Mouse (Mus musculus): Measurements from ENCODE around the gene Plekhg5. TPM values are rescaled to one million over a fixed set of nuclear protein-coding genes. Genes with fewer than 3 reads are reported as not detected.
A peak's percentile ranks its signal among the peaks of the same experiment; 100 is the strongest.

Gene Plekhg5
- total RNA-seq, 2 experiments from 2014 or later: 22.2 to 31.9 TPM

- no peak for DNase-seq (ENCODE audit: low spot score in 2 of 2)
Observed at GRCm38 (mm10) chr4:152069245-152069644, 3.1 kb upstream of the Plekhg5 start.

- DNase-seq (ENCODE audit: low spot score in 2 of 2): no peak
Observed at GRCm38 (mm10) chr4:152070494-152071396, 1.6 kb upstream of the Plekhg5 start.

GRCm38 (mm10) chr4:152072655-152073054 lies 357 bp downstream of the Plekhg5 start:
- no peak for DNase-seq (ENCODE audit: low spot score in 2 of 2)

- DNase-seq (ENCODE audit: low spot score in 2 of 2): no peak
Observed at GRCm38 (mm10) chr4:152073715-152074114, 1.4 kb downstream of the Plekhg5 start.

- DNase-seq (ENCODE audit: low spot score in 2 of 2): no peak
Observed at GRCm38 (mm10) chr4:152074548-152074947, 2.2 kb downstream of the Plekhg5 start.

GRCm38 (mm10) chr4:152077191-152077590 lies 4.9 kb downstream of the Plekhg5 start:
- peak in 1 of 2 experiments; percentile 8 for DNase-seq (ENCODE audit: low spot score in 2 of 2)

- peak in 1 of 2 experiments; percentile 58 for DNase-seq (ENCODE audit: low spot score in 2 of 2)
Observed at GRCm38 (mm10) chr4:152078105-152078530, 5.8 kb downstream of the Plekhg5 start.

- no peak for DNase-seq (ENCODE audit: low spot score in 2 of 2)
Observed at GRCm38 (mm10) chr4:152079261-152079660, 7.0 kb downstream of the Plekhg5 start.

GRCm38 (mm10) chr4:152079931-152080330 lies 7.6 kb downstream of the Plekhg5 start:
- DNase-seq (ENCODE audit: low spot score in 2 of 2): no peak

GRCm38 (mm10) chr4:152083611-152084220 lies 11.4 kb downstream of the Plekhg5 start:
- no peak for DNase-seq (ENCODE audit: low spot score in 2 of 2)

- DNase-seq (ENCODE audit: low spot score in 2 of 2): no peak
Observed at GRCm38 (mm10) chr4:152084616-152085015, 12.3 kb downstream of the Plekhg5 start.

GRCm38 (mm10) chr4:152086505-152087210 lies 14.4 kb downstream of the Plekhg5 start:
- peak; percentile 63 to 70 for DNase-seq (ENCODE audit: low spot score in 2 of 2)

GRCm38 (mm10) chr4:152087211-152088081 lies 15.1 kb downstream of the Plekhg5 start:
- DNase-seq (ENCODE audit: low spot score in 2 of 2): peak in 1 of 2 experiments; percentile 31

GRCm38 (mm10) chr4:152088133-152088532 lies 15.8 kb downstream of the Plekhg5 start:
- DNase-seq (ENCODE audit: low spot score in 2 of 2): no peak

- DNase-seq (ENCODE audit: low spot score in 2 of 2): no peak
Observed at GRCm38 (mm10) chr4:152088556-152089120, 16.3 kb downstream of the Plekhg5 start.

GRCm38 (mm10) chr4:152090191-152090590 lies 17.9 kb downstream of the Plekhg5 start:
- no peak for DNase-seq (ENCODE audit: low spot score in 2 of 2)

GRCm38 (mm10) chr4:152092751-152093293 lies 20.5 kb downstream of the Plekhg5 start:
- no peak for DNase-seq (ENCODE audit: low spot score in 2 of 2)

GRCm38 (mm10) chr4:152094233-152094632 lies 21.9 kb downstream of the Plekhg5 start:
- DNase-seq (ENCODE audit: low spot score in 2 of 2): no peak

GRCm38 (mm10) chr4:152095937-152096910 lies 23.9 kb downstream of the Plekhg5 start:
- peak in 1 of 2 experiments; percentile 83 for DNase-seq (ENCODE audit: low spot score in 2 of 2)
